Mouse (Mus musculus) thymus, postnatal 36 days (tissue): ENCODE measurements at regions not wholly inside any gene's neighbourhood (a gene's known extent, or its start where the extent isn't known, plus 50 kb on each side); places are given as distances from the start of the nearest gene placed in this dataset.

Experiments used
- DNase-seq, 2 experiments: peaks; one replicate each; pipeline ENCODE4 v3.0.0; 2022; ENCODE audit warnings: mixed read lengths in 2 of 2

DNA sequence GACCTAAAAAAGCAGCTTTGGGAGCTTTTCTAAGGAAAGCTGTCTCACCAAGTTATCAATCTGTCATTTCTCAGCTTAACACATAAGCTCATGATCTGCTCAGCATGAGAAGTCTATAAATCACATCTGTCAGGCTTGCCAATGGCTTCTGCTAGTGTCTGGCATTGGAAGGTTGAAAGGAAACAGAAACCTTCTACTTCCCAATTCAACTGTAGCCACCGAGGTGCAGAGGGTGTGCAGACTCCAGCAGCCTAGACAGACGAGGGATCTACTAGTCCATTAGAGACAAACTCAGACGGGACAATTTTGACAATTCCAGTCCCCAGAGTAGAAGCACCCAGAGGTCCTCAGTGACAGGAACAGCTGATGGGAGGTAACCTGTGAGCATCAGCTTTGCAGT, 103.0 kb downstream of the Nab1 start:
- DNase-seq = no peak

GRCm38 (mm10) chr1:52392933-52393332, 107.5 kb downstream of the Nab1 start:
- no peak for DNase-seq

DNA sequence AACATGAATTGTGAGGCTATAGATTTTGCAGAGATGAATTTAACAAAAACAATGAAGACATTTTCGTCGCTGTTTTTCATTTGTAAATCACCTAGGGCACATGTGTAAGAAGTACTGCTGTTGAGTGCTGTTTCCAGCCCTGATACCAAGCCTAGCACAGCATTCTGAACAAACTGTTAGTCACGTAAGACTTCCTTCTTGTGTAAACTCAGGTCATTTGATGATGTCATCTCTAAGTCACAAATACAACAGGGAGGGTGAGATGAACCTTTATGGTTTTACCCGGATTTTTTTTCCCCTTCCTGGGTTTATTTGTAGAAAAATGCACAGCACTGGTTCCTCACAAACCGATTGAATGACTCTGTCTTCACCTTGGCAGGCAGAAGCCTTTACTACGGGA, 111.6 kb downstream of the Nab1 start:
- no peak for DNase-seq

DNA sequence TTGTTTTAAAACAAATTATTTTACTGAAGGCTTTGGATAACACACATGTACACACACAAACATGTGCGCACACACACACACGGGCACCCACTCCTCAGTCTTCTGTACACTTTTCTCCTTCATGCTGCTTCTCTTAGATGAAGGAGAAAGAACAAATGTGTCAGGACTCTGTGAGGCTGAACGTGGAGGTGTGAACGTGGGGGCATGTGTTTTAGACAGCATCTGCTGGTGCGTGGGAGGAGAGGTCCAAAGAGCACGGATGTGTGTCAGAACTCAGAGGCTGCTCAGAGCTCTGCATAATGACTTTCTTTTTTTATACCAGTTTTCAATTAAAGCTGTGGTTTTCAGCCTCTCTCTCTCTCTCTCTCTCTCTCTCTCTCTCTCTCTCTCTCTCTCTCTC, 112.4 kb downstream of the Nab1 start:
- peak; percentile 10 to 31 for DNase-seq

- no peak for DNase-seq
Measured at GRCm38 (mm10) chr1:52387062-52387461, 113.4 kb downstream of the Nab1 start.

DNA sequence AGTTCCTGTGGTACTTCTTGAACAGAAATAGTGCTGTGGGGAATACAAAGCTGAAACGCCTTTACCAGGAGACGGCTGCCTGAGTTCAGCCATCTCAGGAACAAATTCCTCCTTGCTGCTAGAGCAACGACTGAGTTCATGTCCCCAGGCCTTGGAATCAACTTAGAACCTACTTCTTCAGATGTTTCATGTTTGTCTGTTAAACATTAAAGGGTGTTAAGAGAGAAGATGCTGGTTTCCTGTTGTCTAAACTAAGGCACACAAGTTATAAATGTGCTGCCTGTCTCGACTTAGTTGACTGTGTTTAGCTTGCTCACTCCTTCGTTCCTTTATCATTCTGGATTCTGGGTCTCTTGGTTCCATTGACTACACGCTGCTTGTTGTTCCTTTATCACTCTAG, 125.2 kb downstream of the Nab1 start:
- DNase-seq = no peak

- no peak for DNase-seq
Measured at GRCm38 (mm10) chr1:52374666-52375065, 125.8 kb downstream of the Nab1 start.

DNA sequence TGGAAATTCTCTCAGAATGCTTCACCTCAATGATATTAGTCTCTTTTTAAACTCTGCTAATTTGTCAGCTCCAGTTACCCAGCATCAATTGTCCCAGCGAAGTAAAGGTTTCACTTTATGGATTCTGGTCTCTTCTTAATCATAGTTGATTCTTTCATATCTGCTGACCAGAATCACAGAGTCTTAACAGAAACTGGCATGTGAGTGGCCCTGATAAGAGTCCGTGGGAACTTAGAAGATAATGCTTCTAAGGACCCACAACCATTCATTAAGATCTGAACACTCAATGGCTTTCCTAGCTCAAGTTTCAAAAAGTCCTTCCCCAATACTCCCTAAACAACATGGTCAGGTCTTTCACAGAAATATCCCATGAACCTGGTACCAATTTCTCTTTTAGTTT, 126.7 kb downstream of the Nab1 start:
- DNase-seq = no peak

DNA sequence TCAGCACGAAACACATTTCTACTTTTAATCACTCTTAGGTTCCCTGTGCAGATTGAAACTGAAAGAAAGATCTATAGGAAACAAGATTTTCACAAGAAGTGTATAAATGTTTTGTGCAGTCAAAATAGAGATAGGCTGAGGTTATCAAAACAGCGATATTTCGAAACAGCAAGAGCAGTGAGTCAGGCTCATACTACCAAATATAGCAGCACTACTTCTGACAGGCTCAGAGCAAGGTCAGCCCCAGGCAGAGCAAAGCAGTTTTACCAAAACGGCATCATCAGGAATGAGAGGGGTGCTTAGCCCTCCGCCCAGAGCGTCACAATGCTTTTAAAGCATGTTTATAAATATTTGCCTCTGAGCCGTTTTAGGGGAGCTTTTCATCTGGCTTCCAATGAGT, 133.4 kb upstream of the Gls start:
- no peak for DNase-seq

- DNase-seq = no peak
Measured at GRCm38 (mm10) chr1:52363625-52364024, 130.6 kb upstream of the Gls start.

DNA sequence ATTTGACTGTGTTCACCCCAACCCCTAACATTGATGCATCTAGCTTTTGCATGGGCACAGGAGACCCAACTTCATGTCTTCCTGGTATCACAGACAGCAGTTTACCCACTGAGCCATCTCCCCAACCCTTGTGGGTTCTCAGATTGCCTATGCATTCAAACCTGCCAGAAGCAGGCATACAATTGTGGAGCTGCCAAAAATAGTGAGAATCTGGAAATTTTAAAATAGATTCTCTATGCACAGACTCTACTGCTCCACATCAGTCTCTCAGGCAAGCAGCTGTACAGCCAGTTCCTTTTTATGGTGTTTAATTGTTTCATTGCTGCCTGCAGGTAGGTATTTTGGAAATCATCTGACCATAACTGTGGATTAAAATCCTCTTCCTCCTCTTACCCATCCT, 129.9 kb upstream of the Gls start:
- DNase-seq = no peak

DNA sequence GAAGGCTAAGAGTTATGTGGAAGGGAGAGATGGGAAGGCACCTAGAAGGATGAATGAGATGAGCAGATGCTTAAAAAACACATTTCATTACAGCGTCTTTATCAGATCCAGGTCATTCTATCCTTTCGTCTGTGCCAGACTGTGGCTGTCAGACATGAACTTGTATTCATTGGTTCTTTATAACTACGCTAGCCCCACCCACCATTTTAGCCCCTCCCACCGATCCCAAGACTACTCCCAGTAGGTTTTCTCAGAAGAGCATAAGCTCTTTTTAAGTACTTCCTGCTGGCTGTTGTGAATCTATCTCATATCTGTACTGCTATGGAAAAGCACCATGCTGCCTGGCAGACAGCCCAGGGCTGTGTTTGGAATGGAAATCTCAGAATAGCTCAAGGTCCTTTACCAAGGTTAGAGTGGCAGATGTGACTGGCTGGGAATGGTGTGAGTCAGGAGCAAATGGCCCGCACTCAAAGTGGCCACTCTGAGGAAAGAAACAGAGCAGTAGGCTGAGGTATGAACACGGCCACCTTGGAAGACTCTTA, 121.1 kb upstream of the Gls start:
- DNase-seq = no peak

DNA sequence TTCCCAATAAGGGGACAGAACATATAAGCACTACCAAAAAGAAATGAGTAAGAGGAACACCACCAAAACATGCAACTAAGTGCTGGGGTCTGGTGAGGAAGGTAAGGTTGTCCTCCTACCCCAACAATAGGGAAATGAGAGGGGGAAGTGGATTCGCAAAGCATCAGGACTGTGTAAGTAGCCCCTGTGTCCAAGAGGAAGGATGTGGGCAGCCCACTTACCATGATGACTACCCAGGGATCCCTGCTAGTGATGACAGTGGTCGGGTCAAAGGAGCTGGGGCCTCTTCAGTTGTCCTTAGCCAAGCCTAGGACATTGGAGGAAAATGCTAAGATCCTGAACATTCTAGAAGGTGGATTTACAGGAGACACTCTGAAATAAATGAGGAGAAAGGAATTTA, 109.1 kb upstream of the Gls start:
- DNase-seq = no peak

DNA sequence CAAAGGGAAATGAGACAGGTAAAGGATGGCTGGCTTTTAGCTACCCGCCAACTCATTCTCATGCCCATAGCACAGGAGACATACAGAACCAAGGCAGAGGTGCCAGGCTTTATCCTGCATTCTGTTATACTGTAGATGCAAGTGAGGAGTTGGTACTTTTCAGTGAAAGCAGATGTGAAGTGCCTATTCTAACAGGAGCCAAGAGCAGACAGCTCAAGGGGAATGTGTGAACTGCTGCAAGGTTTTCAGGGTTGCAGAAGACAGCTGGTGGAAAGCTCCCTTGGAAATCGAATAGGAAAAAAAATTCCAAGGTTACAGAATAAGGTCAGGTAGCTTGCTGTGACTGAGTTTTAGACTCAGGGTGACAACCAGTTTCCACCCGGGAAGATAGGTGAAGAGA, 105.7 kb upstream of the Gls start:
- no peak for DNase-seq

DNA sequence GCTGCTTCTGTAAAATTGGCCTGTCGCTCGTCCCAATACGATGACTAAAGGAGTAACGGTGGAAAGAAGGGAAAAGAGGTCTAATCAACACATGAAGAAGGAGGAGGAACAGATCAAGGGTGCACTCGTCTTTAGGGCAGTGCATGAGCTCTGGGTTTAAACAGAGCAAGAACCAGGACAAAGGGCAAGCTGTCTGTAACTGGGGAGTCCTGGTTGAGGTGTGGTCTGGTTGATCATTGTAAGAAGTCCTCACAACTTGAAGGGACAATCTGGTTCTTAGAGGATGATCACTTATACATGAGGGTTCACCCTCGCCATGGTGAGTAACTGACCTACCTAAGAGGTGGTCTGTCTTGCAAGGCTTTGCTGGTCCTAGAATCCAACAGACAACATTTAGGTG, 105.2 kb upstream of the Gls start:
- no peak for DNase-seq

DNA sequence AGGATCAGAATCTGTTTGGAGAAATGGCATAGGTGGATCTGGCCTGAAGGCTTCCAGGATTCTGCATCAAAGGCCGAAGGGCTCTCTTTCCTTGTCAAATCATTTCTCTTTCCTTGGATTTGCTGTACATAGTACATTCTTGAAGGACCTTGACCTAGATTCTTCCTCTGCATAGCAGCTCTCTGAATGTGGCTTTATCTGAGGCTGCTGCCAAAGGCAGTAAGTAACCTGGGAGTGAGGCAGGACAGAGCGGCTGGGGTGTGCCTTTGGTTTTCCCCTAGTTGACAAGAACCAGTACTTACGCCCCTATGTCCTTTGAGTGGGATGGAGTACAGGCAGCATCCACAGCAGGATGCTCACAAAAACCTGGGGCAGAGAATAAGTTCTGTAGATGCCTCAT, 103.7 kb upstream of the Gls start:
- DNase-seq = no peak

- no peak for DNase-seq
Measured at GRCm38 (mm10) chr1:52332013-52332412, 99.0 kb upstream of the Gls start.

GRCm38 (mm10) chr1:52331442-52331841, 98.4 kb upstream of the Gls start:
- DNase-seq = no peak

DNA sequence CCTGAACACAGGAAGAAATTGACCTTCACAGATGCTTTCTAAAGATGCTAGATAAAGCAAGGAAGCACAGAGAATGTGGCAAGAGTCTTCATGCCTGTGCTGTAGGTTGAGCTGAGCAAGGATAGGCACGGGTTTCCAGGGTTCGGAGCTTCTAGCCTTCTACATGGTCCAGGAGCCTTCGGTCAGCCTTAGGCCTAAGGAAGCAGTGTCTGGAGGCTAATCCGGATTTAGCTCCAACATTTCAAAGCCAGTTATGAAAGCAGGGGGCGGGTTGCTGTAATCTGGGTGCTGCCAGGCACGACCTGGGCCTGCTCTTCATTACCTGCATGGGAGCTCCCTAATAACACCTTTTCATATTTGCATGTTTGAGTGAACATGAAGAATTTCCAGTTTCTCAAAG, 97.5 kb upstream of the Gls start:
- DNase-seq = no peak

GRCm38 (mm10) chr1:52328507-52328906, 95.5 kb upstream of the Gls start:
- no peak for DNase-seq

- DNase-seq = no peak
Measured at GRCm38 (mm10) chr1:52324356-52324755, 91.3 kb upstream of the Gls start.

GRCm38 (mm10) chr1:52312076-52312633, 79.1 kb upstream of the Gls start:
- no peak for DNase-seq

- DNase-seq = peak; percentile 20 to 25
Measured at GRCm38 (mm10) chr1:52306892-52307291, 73.9 kb upstream of the Gls start.

- no peak for DNase-seq
Measured at GRCm38 (mm10) chr1:52305679-52306632, 72.9 kb upstream of the Gls start.
